Mouse (Mus musculus) heart, adult 11 months (tissue): Measurements from ENCODE around the gene Rab39.

Experiments
- DNase-seq: peaks from one replicate; pipeline ENCODE4 v3.0.0; 2022

Gene Rab39

DNA sequence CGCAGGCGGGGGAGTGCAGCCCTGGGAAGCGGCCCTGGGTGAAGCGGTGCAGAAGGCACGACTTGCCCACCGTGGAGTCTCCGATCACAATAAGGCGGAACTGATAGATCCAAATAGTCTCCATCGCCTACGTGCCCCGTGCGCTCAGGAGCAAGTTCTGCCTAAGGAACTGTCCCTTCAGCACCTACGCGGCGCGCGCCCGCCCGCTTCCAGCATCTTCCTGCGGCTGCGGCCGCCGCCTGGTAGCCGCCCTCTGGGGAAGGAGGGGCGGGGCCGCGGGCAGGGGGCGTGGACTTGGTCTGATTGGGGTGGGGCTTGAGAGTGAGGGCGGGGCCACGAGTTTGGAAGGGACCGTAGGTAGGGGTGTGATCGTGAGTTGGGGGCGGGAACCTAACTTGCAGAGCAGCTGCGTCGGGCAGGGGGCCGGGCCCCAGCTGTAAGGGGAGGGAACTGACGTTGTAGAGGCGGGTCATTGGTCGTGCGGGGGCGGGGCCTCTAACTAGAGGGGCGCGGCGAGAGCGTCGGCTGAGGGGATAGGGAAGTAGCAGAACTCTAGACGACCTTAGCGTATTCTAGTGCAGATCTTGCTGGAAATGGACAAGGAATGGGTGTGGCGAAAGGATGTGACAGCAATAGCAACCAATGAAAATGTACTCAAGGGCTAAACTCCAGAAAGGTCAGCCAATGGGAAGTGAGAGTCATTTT lies at the start of gene Rab39:
Gene Rab39, minus strand, starts transcription at position 241 of the 705 bp plus-strand sequence.
- DNase-seq, result peak; percentile 98

DNA sequence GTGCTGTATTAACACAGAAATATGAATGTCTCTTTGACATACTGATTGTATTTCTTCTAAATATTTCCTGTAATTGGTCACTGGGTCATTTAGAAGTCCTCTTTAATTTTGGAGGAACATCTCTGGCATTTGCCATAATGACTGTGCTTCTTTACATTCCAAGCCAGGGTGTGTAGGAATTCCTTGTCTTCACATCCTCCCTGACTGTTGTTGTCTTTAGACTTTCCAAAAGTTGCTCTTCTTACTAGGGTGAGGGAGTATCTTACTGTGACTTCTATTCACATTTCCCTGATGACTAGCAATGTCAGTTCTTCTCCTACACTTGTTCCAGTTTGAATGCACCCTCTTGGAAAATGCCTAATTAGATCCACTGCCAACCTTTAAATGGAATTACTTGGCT lies 48.8 kb upstream of the Rab39 start:
- DNase-seq, result no peak

DNA sequence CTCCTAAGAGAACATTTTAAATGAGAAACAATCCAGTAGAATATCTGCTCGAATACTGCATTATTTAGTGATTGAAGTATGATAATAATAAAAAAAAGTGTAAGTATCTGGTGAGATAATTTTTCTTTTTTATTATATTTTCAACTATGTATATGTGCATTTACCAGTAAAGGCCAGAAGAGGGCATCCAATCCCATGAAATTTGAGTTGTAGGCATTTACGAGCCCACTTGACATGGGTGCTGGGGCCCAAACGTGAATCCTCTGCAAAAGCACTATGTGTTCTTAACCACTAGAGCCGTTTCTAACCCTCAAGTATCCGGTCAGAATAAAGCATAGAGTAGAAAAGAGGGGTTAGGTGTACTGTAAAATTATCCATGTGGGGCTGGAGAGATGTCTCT lies 44.9 kb upstream of the Rab39 start:
- DNase-seq, result no peak

- DNase-seq, result no peak
These were observed 44.4 kb upstream of the Rab39 start for GRCm38 (mm10) chr9:53750411-53750810.

DNA sequence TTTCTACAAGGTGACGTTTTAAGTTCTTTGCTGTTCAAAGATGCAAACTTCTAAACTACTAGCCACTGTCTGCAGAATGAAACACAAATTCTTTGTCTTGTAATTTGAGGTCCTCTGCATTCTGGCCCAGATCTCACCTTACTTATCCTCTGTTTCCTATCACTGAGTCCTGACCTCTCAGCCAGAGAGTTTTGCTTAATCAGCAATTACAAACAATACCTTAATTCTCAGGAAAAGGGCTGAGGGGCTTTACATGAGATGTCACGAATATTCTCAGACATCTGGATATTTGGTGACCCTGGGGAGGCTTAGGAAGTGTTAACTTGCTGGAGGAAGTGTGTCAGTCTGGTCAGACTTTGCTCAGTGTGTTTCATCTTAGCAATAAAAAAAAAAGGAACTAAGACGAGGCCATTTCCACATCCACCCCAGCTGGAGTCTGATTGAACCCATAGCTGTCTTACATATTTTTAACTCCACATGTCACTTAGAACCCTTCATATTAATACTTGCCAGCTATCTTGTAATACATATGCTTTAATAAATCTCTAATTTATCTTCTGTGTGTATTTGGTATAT lies 34.9 kb upstream of the Rab39 start:
- DNase-seq, result no peak

GRCm38 (mm10) chr9:53705491-53705991 lies 491 bp downstream of the Rab39 start:
- peak; percentile 92 for DNase-seq

DNA sequence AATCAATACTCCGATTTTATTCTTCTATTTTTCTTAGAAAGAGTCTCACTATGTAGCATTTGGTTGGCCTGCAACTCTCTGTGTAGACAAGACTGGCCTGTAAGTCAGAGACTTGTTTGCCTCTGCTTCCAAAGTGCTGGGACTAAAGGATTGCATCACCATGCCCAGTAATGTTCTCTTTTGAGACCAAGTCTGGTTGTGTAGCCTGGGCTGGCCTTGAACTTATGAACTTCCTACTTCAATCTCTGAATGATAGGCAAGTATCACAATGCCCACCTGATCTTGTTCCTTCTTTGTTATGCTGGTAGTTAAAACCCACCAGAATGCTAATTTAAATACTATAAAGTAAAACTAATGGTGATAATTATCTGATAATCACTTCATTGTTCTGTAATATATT lies 3.0 kb downstream of the Rab39 start:
- peak; percentile 23 for DNase-seq

GRCm38 (mm10) chr9:53700496-53700895 lies 5.5 kb downstream of the Rab39 start:
- DNase-seq, result peak; percentile 87

- DNase-seq, result no peak
These were observed 10.2 kb downstream of the Rab39 start for GRCm38 (mm10) chr9:53695846-53696245.

- DNase-seq, result peak; percentile 18
These were observed 12.3 kb downstream of the Rab39 start for GRCm38 (mm10) chr9:53693718-53694117.

DNA sequence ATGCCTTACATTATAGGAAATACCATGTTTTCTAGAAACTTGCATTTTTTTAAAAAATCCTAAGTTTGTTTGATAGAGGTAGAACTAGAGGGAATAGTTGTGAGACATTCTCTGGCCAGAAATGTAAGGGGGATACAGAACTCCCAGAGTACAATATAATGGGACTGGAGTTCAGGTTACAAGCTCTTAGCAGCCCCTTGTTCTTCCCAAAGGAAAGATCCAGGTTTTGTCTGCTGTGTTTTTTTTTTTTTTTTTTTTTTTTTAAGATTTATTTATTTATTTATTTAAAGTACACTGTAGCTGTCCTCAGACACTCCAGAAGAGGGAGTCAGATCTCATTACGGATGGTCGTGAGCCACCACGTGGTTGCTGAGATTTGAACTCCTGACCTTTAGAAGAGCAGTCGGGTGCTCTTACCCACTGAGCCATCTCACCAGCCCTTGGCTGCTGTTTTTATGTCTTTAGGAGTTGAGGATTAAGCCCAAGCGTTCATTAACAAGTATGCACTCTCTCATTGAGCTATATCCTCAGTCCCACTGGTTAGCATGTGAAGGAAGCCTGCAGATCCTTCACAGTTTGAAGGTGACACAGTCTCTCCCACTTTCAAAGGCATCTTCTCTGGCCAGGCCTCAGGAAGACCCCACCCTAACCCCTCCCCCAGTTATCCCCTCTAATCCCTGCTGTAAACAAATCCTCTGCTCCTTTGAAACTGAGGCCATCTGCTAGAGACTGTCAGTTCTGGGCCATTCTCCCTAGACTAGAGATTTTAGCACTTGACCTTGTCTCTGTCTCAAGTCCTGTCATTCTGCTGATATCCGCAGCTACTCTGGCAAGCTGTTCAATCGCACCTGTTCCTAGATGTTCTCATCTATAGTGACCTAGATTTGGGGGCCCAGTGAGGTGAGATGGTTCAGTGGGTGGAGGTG lies 14.0 kb downstream of the Rab39 start:
- peak; percentile 54 for DNase-seq

DNA sequence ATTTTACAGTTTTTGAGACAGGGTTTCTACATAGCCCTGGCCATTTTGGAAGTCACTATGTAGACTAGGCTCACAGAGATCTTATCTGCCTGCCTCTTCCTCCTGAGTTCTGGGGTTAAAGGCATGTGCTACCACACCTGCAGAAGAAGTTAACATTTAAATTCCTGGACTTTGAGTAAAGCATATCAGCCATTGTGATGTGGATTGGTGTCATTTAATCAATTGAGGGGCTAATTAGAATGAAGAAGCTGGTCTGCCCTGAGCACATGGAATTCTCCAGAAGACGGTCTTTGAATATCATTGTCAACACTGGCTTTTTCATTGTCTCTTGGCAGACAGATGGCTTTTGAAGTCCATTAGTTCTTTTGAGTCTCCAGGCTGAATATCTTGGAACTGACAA lies 25.2 kb downstream of the Rab39 start:
- DNase-seq, result peak; percentile 23

DNA sequence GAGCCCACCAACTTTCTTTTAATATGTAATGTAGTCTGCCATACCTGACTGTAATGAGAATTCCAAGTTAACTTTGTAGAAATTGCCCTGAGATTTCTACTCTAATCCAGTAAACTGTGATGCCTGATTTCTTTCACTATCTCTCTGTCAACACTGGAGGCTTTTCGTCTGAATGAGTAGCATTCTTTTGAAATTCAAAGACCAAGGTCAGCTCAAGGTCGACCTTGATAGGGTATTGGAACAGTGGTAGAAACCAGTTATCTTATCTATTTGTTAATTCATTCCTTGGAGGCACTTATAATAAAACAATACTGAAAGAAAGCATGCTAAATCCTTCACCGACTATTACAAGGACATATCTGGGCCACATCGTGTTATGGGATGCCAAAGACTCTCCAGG lies 29.1 kb downstream of the Rab39 start:
- no peak for DNase-seq

DNA sequence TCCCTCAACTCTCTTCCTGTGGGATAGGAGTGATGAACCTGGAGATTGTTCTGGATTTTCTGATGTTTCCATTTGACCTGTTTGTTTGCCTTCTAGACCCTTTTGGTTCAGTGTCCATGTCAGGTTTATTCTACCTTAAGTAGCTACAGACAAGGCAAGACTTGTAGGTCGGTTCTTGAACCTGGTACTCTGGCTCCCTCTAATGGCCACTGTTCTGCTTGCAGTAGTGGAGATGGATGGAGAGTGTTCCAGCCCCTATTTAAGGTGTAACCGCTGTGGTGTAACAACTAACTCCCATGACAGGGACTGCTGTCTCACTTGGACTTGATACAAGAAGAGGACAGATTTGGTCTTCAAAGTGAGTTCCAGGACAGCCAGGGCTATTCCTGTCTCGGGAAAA lies 32.5 kb downstream of the Rab39 start:
- DNase-seq, result peak; percentile 93

GRCm38 (mm10) chr9:53669680-53670219 lies 36.3 kb downstream of the Rab39 start, which contains the start of gene Cul5:
Cul5 (minus strand) TSS chr9:53670014.
- DNase-seq, result no peak

DNA sequence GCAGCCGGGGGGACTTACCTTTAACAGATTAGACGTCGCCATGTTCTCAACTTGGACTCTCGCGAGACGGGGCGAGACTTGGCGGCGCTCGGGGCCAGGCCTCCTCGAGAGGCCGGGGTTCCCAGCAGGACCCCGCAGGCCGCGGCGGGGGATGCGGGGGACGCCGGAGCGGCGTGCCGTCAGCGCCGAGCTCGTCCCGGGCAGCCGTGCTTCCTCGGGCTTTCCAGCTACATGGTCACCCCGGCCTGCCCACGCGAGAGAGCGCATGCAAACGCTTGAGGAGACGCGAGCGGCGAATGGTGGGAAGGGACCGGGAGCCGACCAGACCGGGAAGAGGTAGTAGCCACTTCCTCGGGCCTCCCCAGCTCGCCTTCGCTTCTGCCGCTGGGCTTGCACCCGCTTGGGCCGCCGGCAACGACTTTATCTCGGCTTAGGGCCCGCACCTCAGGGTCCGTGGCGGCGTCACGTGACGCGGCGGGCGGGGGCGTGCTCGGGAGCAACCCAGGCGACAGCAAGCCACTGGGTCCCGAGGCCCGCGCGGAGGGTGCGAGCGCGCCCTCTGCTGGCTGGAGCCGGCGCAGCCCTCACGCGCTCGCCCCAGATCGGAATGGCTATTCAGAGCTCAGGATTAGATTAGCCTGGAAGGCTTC lies 38.9 kb downstream of the Rab39 start:
- DNase-seq, result peak; percentile 99

GRCm38 (mm10) chr9:53666665-53667019 lies 39.4 kb downstream of the Rab39 start:
- no peak for DNase-seq

GRCm38 (mm10) chr9:53665428-53665827 lies 40.6 kb downstream of the Rab39 start:
- no peak for DNase-seq

DNA sequence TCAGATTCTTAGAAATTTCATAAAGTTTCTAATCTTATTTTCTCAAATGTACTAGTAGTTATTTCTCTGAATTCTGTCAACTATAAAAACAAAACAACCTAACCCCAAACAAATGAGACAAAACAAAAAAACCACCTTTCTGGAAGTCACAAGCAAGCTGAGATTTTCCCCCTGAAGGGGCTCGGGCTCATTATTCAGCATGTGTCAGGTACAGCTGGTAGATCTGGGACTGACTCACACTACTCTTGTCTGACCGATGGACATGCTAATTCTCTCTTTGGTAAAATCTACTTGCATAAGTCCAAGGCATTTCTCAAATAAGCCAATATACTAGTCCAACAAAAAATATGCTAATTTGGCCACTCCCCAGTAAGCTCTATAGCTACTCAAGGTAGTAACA lies 41.2 kb downstream of the Rab39 start:
- DNase-seq, result no peak

DNA sequence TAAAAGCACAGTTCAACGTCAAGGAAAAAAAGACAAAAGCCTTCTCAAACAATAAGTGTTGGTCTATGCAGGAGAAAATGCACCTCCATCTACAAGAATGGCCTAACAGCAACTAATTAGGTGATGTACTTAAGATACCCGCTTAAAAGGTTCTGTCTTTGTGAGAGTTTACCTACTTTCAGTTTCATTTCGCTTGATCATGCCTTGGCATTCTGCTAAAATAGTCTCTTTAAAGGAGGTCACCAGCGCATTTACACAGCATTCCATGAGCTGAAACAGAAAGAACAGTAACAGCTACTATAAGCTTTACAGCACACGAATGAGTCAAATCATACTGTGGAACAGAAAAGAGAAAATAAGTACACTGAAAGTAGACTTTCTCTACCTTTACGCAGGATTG lies 71.2 kb downstream of the Rab39 start:
- DNase-seq, result no peak
